Mouse (Mus musculus) olfactory bulb, adult 2 months (tissue): ENCODE results near the gene Msantd2.

Experiments used
- CTCF ChIP-seq: fragments of 200-500 bp; IDR thresholded peaks from 2 replicates; pipeline ENCODE4 v1.5.1; 2012; ENCODE audit warnings: low read depth, mild to moderate bottlenecking, low read length, moderate library complexity; ENCODE audit not compliant: insufficient read depth
- POLR2A ChIP-seq: fragments of 200-500 bp; IDR thresholded peaks from 2 replicates; pipeline ENCODE4 v1.6.1; 2012; ENCODE audit warnings: mild to moderate bottlenecking, low read depth, low read length, moderate library complexity; ENCODE audit not compliant: insufficient read depth

- TF ChIP-seq POLR2A = no peak
- no peak for TF ChIP-seq CTCF
Observed at GRCm38 (mm10) chr9:37518991-37519390, 29.9 kb downstream of the Msantd2 start.
